Mouse (Mus musculus) MEL (cell line): ENCODE data around the gene Mrpl30.

Source experiments
- CTCF ChIP-seq, 3 experiments: IDR thresholded peaks in 2 of 3; conservative IDR thresholded peaks in 1 of 3; 2 replicates each; pipeline ENCODE4 v1.5.1; 2011 to 2012; ENCODE audit warnings: low read length in 3 of 3, low read depth in 2 of 3, mild to moderate bottlenecking in 2 of 3, improper control_type of control experiment in 1 of 3, inconsistent platforms in 1 of 3, mixed read lengths in 1 of 3, moderate library complexity in 1 of 3; ENCODE audit not compliant: control insufficient read depth in 1 of 3, insufficient read depth in 1 of 3, poor library complexity in 1 of 3, severe bottlenecking in 1 of 3
- KAT2A ChIP-seq: conservative IDR thresholded peaks from 2 replicates; pipeline ENCODE4 v1.6.1; 2012; ENCODE audit warnings: low read depth, low read length, improper control_type of control experiment, inconsistent platforms
- POLR2A ChIP-seq, 2 experiments: IDR thresholded peaks; 2 replicates each; pipeline ENCODE4 v1.6.1; 2011 to 2012; ENCODE audit warnings: low read length in 2 of 2, mild to moderate bottlenecking in 2 of 2, control low read depth in 1 of 2, improper control_type of control experiment in 1 of 2, low read depth in 1 of 2, moderate library complexity in 1 of 2; ENCODE audit not compliant: control insufficient read depth in 1 of 2, insufficient read depth in 1 of 2, poor library complexity in 1 of 2
- SIN3A ChIP-seq: IDR thresholded peaks from 2 replicates; pipeline ENCODE4 v1.6.1; 2012; ENCODE audit warnings: low read length, improper control_type of control experiment, inconsistent platforms
- ZMIZ1 ChIP-seq: IDR thresholded peaks from 2 replicates; pipeline ENCODE4 v1.6.1; 2012; ENCODE audit warnings: low read depth, mild to moderate bottlenecking, inconsistent platforms, low read length, improper control_type of control experiment, moderate library complexity

DNA sequence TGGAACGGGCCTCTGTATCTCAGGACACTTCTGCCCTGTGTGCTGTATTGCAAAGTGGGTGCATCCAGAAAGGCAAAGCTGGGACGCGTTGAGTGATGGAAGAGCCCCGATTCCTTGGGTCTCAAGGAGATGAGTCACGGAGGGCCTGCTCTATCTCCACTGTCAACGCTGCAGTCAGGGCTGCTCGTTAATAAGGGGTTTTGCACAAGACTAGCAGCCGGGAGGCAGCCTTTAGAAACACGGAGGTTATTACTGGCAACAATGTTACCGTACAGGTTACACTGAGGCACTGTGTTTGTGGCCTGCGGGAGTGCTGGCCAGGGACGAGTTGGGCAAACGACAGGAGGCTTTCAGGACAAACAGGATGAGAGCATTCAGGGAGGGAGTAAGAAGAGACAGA, 27.4 kb downstream of the Mrpl30 start:
- TF ChIP-seq ZMIZ1 (no peak), CTCF (IDR thresholded peaks at IDR 0.05 in 2 of 3, conservative IDR thresholded peaks at IDR 0.05 in 1 of 3; ENCODE audit: control insufficient read depth in 1 of 3, insufficient read depth in 1 of 3, low read depth in 2 of 3, low read length in 3 of 3, poor library complexity in 1 of 3, severe bottlenecking in 1 of 3) (no peak), POLR2A (IDR thresholded peaks at IDR 0.05; ENCODE audit: control insufficient read depth in 1 of 2, insufficient read depth in 1 of 2, low read depth in 1 of 2, low read length in 2 of 2, poor library complexity in 1 of 2) (no peak), KAT2A (no peak), SIN3A (no peak)
